ENCODE assay signal across 9 mouse cellular contexts in genomic region chr2:32784048-32784681, GRCm38 (mm10). TPM values are rescaled to one million over a fixed set of nuclear protein-coding genes. Genes with fewer than 3 reads are reported as not detected.
DNase-seq lines count a peak whose midpoint lies in the region; ATAC-seq lines count a peak whose summit lies in the region.
"Had no signal": no experiment of that assay in that cellular context is flagged by ENCODE, and none has a peak within 500 bp of the region (broad histone marks: within the 10 kb centered on the region; RNA-seq: fewer than 3 reads in every experiment).

Gene Cfap157, minus strand, starts transcription at chr2:32784428.

- no peaks in the 10 kb centered on the region; the same call in none of the 2 replicates for H3K27me3 ChIP-seq in forebrain, embryonic 10.5 days (ENCODE audit: poor library complexity, severe bottlenecking)
- no peaks in the 10 kb centered on the region for H3K27me3 ChIP-seq in forebrain, embryonic 15.5 days
- no peaks in the 10 kb centered on the region for H3K27me3 ChIP-seq in heart, embryonic 15.5 days
- no peaks in the 10 kb centered on the region for H3K27me3 ChIP-seq in limb, embryonic 13.5 days
- H3K27me3 ChIP-seq: embryonic facial prominence, embryonic 15.5 days had no signal

- H3K4me1 ChIP-seq in forebrain, embryonic 10.5 days: peaks cover 14% of the 10 kb centered on the region
- no peaks in the 10 kb centered on the region for H3K4me1 ChIP-seq in forebrain, embryonic 15.5 days
- peaks cover 11% of the 10 kb centered on the region for H3K4me1 ChIP-seq in heart, embryonic 15.5 days (replicated peaks)
- H3K4me1 ChIP-seq in limb, embryonic 13.5 days: peaks cover 7% of the 10 kb centered on the region; the same call in 1 of the 2 replicates
- H3K4me1 ChIP-seq: embryonic facial prominence, embryonic 15.5 days had no signal

- no peak within 1 kb of the TSS for H3K4me3 ChIP-seq in forebrain, embryonic 10.5 days
- H3K4me3 ChIP-seq in forebrain, embryonic 15.5 days: no peak within 1 kb of the TSS
- no peak within 1 kb of the TSS for H3K4me3 ChIP-seq in heart, embryonic 15.5 days
- no peak within 1 kb of the TSS for H3K4me3 ChIP-seq in limb, embryonic 13.5 days
- H3K4me3 ChIP-seq: embryonic facial prominence, embryonic 15.5 days had no signal

- no peak for ATAC-seq in forebrain, embryonic 15.5 days (replicated peaks)
- ATAC-seq in heart, embryonic 15.5 days (replicated peaks; ENCODE audit: insufficient number of reproducible peaks, insufficient read depth, low FRiP score, low read depth): no peak
- ATAC-seq in limb, embryonic 13.5 days (ENCODE audit: low FRiP score, low read depth): no peak

- WGBS in forebrain, embryonic 10.5 days: 64% methylated on average over 4 of the region's 4 CpGs
- 76% methylated on average over 4 of the region's 4 CpGs for WGBS in forebrain, embryonic 15.5 days
- 56% methylated on average over 4 of the region's 4 CpGs for WGBS in heart, embryonic 15.5 days
- 51% methylated on average over 4 of the region's 4 CpGs for WGBS in limb, embryonic 13.5 days

- H3K4me2 ChIP-seq in forebrain, embryonic 15.5 days (replicated peaks): no peak within 1 kb of the TSS
- peak within 1 kb of the TSS; percentile 14 for H3K4me2 ChIP-seq in heart, embryonic 15.5 days
- H3K4me2 ChIP-seq in limb, embryonic 13.5 days (replicated peaks): peak within 1 kb of the TSS; percentile 12; the same call in 1 of the 2 replicates
- H3K4me2 ChIP-seq: embryonic facial prominence, embryonic 15.5 days had no signal

- no peaks in the 10 kb centered on the region for H3K9me3 ChIP-seq in forebrain, embryonic 10.5 days
- no peaks in the 10 kb centered on the region for H3K9me3 ChIP-seq in forebrain, embryonic 15.5 days
- no peaks in the 10 kb centered on the region for H3K9me3 ChIP-seq in heart, embryonic 15.5 days (replicated peaks)
- no peaks in the 10 kb centered on the region for H3K9me3 ChIP-seq in limb, embryonic 13.5 days
- H3K9me3 ChIP-seq: embryonic facial prominence, embryonic 15.5 days had no signal

- no peaks in the 10 kb centered on the region for H3K36me3 ChIP-seq in forebrain, embryonic 10.5 days (replicated peaks)
- H3K36me3 ChIP-seq in forebrain, embryonic 15.5 days: peaks cover 2% of the 10 kb centered on the region; the same call in 1 of the 2 replicates
- no peaks in the 10 kb centered on the region for H3K36me3 ChIP-seq in heart, embryonic 15.5 days
- no peaks in the 10 kb centered on the region for H3K36me3 ChIP-seq in limb, embryonic 13.5 days
- H3K36me3 ChIP-seq: embryonic facial prominence, embryonic 15.5 days had no signal

- H3K9ac ChIP-seq in forebrain, embryonic 15.5 days (replicated peaks): no peak within 1 kb of the TSS
- H3K9ac ChIP-seq in heart, embryonic 15.5 days: no peak within 1 kb of the TSS
- H3K9ac ChIP-seq in limb, embryonic 13.5 days: no peak within 1 kb of the TSS
- H3K9ac ChIP-seq: embryonic facial prominence, embryonic 15.5 days had no signal

- peak within 1 kb of the TSS; percentile 51; the same call in 1 of the 2 replicates for H3K27ac ChIP-seq in forebrain, embryonic 10.5 days
- no peak within 1 kb of the TSS for H3K27ac ChIP-seq in forebrain, embryonic 15.5 days (replicated peaks)
- H3K27ac ChIP-seq in heart, embryonic 15.5 days: no peak within 1 kb of the TSS
- 0 out of 2 replicates have a peak within 1 kb of the TSS, but pooled peaks have one; percentile 40 for H3K27ac ChIP-seq in limb, embryonic 13.5 days
- H3K27ac ChIP-seq: embryonic facial prominence, embryonic 15.5 days had no signal

- DNase-seq in forebrain, embryonic 10.5 days (ENCODE audit: extremely low spot score, low spot score): no peak
- DNase-seq in Muller cell, postnatal 12 days (ENCODE audit: inconsistent ontology term): peak; percentile 46
- no peak for DNase-seq in thymus, postnatal 0 days (ENCODE audit: low spot score)
- no peak for DNase-seq in yolk sac, embryonic 10.5 days (ENCODE audit: low spot score)
- no peak for DNase-seq in layer of hippocampus, adult 9-10 months (ENCODE audit: low spot score)

RNA-seq across cellular contexts. Expression of gene Cfap157, which starts in this region (rescaled TPM):
- polyA plus RNA-seq in forebrain, embryonic 10.5 days (2016; fragmentation: Nextera tagmentation; extraction: Ambion mirVana): 1.1 and 1.2 TPM in 2 replicates
- polyA plus RNA-seq in forebrain, embryonic 15.5 days (2015; fragmentation: Nextera tagmentation; extraction: Ambion mirVana): 0.61 and 1.0 TPM in 2 replicates
- 0.16 and 0.52 TPM in 2 replicates for polyA plus RNA-seq in heart, embryonic 15.5 days (2015; fragmentation: Nextera tagmentation; extraction: Ambion mirVana)
- 1.3 TPM in 2 replicates for polyA plus RNA-seq in limb, embryonic 13.5 days (2015; fragmentation: Nextera tagmentation; extraction: Ambion mirVana)
- 4.4 and 4.7 TPM in 2 replicates for polyA plus RNA-seq in thymus, postnatal 0 days (2015; fragmentation: Nextera tagmentation; extraction: Ambion mirVana)

Comparison
In these comparisons a context has a peak if more than half of its experiments do, and no peak if none do; other contexts are left out.
1. H3K27ac ChIP-seq: peak in forebrain, embryonic 10.5 days (single experiment) and limb, embryonic 13.5 days (single experiment); none in forebrain, embryonic 15.5 days (single experiment) and heart, embryonic 15.5 days (single experiment).